Mouse (Mus musculus): ENCODE measurements at regions not wholly inside any gene's neighbourhood (a gene's known extent, or its start where the extent isn't known, plus 50 kb on each side); places are given as distances from the start of the nearest gene placed in this dataset.

DNA sequence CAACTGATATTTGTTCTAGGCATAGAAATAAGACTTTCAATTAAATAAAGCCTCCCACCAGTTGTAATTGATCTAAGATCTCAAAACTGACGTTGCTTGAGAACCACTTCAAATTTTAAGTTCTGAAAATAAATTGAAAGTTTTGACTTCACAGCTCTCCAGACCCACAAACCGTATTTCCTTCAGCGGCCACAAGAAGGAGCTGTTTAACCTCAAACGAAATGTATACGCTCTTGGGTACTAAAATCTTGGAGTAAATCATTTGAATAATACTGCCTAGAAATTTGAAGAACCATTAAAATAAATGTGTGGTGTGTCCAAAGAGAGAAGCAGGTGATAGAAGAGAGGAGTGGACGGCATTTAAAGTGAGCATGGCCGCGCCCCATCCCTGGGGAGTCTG lies 120.2 kb upstream of the Spata13 start:
- no peak for TF ChIP-seq TCF12 (IDR thresholded peaks at IDR 0.05; ENCODE audit: insufficient read depth, poor library complexity, severe bottlenecking)
- no peak for TF ChIP-seq POLR2A (IDR thresholded peaks at IDR 0.05; ENCODE audit: insufficient read length, low read depth)
- no peak for TF ChIP-seq USF1 (IDR thresholded peaks at IDR 0.05; ENCODE audit: low read depth)
- no peak for TF ChIP-seq MAX (IDR thresholded peaks at IDR 0.05; ENCODE audit: low read depth)
- TF ChIP-seq POLR2AphosphoS2 (IDR thresholded peaks at IDR 0.05; ENCODE audit: insufficient read length, low read depth), result no peak
- TF ChIP-seq MYOD1 (IDR thresholded peaks at IDR 0.05; ENCODE audit: control insufficient read depth in 1 of 3, insufficient read length in 2 of 3, low read depth in 2 of 3), result no peak
- no peak for TF ChIP-seq CEBPB (IDR thresholded peaks at IDR 0.05; ENCODE audit: insufficient read depth, poor library complexity, severe bottlenecking)
- no peak for TF ChIP-seq REST (IDR thresholded peaks at IDR 0.05; ENCODE audit: insufficient read depth, insufficient read length)
- TF ChIP-seq E2F4 (IDR thresholded peaks at IDR 0.05; ENCODE audit: insufficient read depth), result no peak

All from myocyte (in vitro differentiated cells).